Mouse (Mus musculus) C2C12 (cell line): ENCODE measurements around the gene Zfp644.

Experiments
- CTCF ChIP-seq: IDR thresholded peaks from one replicate; pipeline ENCODE4 v1.5.1; 2011; ENCODE audit not compliant: control insufficient read depth, insufficient read depth, insufficient read length
- MAX ChIP-seq: IDR thresholded peaks from one replicate; pipeline ENCODE4 v1.6.1; 2011; ENCODE audit warnings: mild to moderate bottlenecking, control low read depth
- MYOD1 ChIP-seq: IDR thresholded peaks from one replicate; pipeline ENCODE4 v1.6.1; 2011; ENCODE audit warnings: low read depth; ENCODE audit not compliant: control insufficient read depth, insufficient read length
- MYOG ChIP-seq: IDR thresholded peaks from one replicate; pipeline ENCODE4 v1.6.1; 2011; ENCODE audit not compliant: control insufficient read depth, insufficient read length; ENCODE audit errors: extremely low read depth
- USF1 ChIP-seq: IDR thresholded peaks from one replicate; pipeline ENCODE4 v1.6.1; 2011; ENCODE audit warnings: low read depth, mild to moderate bottlenecking, control low read depth, moderate library complexity

DNA sequence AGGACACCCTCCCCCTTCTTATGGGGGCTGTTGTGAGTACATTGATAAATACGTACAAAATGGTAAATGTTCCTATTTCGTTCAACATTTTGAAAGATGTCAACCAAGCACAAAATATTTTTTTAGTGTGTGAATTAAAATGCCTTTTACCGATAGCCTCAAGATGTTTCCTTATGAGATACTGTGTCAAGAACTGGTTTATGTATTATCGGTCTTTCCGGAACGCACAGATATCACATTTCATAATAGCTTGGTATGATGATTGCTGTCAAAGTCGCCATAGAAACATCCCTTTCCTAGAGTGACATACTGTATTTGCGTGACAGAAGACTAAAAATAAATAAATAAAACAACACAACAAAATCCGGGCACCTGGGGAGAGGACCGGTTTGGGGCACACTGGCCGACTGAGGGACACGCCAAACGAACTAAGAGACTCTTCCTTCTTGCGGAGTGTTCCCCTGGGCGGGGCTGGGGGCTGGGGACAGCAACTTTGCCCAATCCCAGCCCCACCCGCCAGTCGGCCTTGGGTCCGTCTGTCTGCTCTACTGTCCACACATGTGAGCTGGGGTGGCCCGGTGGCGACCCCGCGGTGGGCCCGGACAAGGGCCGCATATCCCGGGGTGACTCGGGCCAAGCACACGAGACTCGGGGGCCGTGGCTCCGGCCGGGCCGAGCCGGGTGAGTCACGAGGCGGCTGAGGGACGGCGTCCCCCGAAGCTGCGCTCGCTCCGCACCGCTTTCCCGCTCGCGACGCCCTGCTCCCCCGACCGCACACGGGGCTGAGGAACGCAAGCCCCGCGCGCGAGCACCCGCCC lies 123.1 kb downstream of the Zfp644 start:
- TF ChIP-seq CTCF (no peak), MYOD1 (no peak), USF1 (no peak), MYOG (no peak), MAX (no peak)
